Mouse (Mus musculus): ENCODE measurements at regions not wholly inside any gene's neighbourhood (a gene's known extent, or its start where the extent isn't known, plus 50 kb on each side); places are given as distances from the start of the nearest gene placed in this dataset.

DNA sequence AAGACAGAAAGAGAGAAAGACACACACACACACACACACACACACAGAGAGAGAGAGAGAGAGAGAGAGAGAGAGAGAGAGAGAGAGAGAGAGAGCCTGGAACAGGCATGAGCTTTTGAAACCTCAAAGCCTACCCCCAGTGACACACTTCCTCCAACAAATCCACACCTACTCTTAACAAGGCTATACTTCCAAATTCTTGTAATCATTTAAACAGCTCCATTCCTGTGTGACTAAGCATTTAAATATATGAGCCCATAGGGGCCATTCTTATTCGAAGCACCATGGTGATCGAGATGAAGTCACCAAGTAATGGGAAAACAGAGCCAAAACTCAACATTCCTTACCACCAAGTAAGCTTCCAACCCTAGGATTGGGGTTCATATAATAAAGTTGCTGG, 250.1 kb downstream of the Galc start:
- TF ChIP-seq POLR2A (IDR thresholded peaks at IDR 0.05; ENCODE audit: control insufficient read depth, extremely low read depth, insufficient read depth, low read length, poor library complexity) (no peak), CTCF (IDR thresholded peaks at IDR 0.05; ENCODE audit: borderline replicate concordance, control insufficient read depth, extremely low read depth, insufficient read depth, low read length, poor library complexity) (no peak)

Data from thymus, adult 2 months (tissue).